Mouse (Mus musculus) neutrophil, adult 5-6 weeks (primary cell): ENCODE measurements around the gene Rab1b. TPM values are rescaled to one million over a fixed set of nuclear protein-coding genes. Genes with fewer than 3 reads are reported as not detected.

ENCODE experiments used
- ATAC-seq: fragments of 151-379, 151-347 bp; 2 replicates; pipeline ENCODE4 v1.8.0; 2017; ENCODE audit warnings: mild to moderate bottlenecking, moderate TSS enrichment; ENCODE audit not compliant: insufficient number of reproducible peaks, poor library complexity, low FRiP score, severe bottlenecking; ENCODE audit errors: extremely low read depth
- total RNA-seq: library from RNA; stranded (forward); fragments of 200-1000 nt; gene quantifications from 2 replicates; pipeline ENCODE4 v1.2.3, GENCODE M21; 2017

The Rab1b gene
- total RNA-seq, 1 experiment from 2014 or later = 74.5 TPM

DNA sequence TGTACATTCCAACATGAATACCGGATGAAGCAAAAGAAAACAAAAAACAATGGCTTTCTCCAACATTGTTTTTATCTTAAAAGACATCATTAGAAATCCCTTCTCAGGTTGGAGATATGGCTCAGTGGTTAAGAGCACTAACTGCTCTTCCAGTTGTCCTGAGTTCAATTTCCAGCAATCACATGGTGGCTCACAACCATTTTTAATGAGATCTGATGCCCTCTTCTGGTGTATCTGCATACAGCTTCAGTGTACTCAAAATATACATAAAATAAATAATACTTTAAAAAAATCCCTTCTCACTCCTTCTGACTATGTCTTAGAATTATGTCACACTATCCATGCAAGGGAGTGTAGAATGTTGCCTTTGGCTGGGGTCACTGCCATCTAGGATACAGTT, 27.6 kb downstream of the Rab1b start:
- no peak for ATAC-seq

DNA sequence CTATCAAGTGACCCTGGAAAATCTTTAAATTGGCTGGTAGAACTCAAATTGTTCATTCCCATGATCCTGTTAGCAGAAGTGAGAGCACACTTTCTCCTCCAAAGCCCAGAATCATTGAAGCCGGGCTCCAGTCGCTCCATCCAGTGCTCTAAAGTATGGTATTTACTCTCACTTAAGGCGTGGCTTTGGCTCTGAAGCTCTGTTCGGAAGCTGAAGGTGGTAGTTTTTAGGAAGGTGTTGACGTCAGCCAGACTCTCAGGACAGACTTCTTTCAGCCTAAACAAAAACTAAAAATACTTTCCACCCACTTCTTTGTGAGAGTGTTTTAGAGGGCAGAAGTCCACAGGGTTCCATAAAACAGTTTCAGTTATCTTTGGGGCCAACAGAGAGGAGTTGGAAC, 33.4 kb downstream of the Rab1b start:
- ATAC-seq = no peak

GRCm38 (mm10) chr19:5073028-5073427, 33.8 kb downstream of the Rab1b start:
- ATAC-seq = no peak

GRCm38 (mm10) chr19:5072389-5073019, 34.4 kb downstream of the Rab1b start:
- no peak for ATAC-seq

DNA sequence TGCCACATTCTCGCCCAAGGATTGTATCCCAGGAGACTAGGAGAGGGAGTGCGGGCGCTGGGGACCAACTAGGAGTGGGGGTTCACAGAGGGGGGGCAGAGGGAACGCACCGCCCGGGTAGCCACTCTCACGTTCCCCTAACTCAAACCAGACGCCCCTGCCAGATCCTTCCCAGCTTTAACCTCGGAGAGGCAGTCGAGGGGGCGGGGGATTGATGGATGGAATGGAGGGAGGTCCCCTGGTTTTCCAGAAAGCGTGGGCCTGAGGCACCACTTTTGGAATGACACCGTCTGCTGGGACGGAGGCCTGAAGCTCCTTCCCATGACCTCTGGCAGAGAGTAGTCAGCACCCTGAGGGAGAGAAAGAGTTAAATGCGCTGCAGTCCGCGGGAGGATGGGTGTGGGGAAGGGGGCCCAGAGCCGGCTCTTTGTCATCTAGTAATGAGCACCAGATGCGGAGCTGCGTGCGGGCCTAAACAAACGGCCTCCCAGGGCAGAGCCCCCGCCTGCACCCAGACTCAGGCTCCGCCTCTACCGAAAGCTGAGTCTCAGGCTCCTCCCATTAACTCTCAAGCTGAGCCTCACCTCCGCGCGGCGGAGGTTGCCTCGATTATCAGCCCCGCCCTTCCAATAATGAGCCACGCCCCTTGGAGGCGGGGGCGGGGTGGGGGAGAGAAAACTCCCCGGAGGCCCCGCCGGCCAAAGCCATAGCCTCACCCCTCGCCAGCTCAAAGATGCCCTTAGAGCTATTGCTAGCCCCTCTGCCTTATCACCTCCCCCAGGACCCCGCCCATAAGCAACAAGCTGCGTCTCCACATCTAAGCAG, 35.1 kb downstream of the Rab1b start:
- no peak for ATAC-seq

DNA sequence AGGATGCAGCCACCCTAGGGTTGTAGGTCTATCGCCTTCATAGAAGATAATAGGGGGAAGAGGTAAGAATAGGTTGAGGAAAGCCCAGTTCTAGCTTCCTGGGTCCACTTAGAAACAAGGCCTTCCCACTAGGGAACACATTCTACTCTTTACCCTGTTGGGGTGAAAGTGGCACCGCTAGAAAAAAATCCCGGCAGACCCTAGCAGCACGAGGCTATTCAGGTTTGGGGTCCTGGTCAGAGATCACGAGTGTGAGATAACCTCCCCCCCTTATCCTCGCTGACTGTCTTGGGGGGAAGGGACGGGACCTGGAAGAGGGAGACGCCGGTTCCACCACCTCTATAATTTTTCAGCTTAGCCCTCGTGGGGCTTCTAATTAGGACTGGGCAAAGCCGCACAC, 35.8 kb downstream of the Rab1b start:
- ATAC-seq = no peak

DNA sequence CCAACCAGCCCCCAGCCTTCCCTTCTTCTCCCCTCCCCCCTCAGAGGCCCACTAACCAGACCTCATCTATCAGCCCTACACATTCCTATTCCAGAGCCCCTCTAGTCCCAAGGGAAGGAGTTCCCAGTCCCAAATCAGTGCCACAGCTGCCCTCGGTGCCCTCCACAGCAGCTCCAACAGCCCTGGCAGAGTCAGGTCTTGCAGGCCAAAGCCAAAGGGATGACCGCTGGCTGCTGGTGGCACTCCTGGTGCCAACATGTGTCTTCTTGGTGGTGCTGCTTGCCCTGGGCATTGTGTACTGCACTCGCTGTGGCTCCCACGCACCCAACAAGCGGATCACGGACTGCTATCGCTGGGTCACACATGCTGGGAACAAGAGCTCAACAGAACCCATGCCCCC, 36.9 kb downstream of the Rab1b start:
- ATAC-seq = no peak

- no peak for ATAC-seq
These were observed 37.4 kb downstream of the Rab1b start for GRCm38 (mm10) chr19:5069486-5069885.

DNA sequence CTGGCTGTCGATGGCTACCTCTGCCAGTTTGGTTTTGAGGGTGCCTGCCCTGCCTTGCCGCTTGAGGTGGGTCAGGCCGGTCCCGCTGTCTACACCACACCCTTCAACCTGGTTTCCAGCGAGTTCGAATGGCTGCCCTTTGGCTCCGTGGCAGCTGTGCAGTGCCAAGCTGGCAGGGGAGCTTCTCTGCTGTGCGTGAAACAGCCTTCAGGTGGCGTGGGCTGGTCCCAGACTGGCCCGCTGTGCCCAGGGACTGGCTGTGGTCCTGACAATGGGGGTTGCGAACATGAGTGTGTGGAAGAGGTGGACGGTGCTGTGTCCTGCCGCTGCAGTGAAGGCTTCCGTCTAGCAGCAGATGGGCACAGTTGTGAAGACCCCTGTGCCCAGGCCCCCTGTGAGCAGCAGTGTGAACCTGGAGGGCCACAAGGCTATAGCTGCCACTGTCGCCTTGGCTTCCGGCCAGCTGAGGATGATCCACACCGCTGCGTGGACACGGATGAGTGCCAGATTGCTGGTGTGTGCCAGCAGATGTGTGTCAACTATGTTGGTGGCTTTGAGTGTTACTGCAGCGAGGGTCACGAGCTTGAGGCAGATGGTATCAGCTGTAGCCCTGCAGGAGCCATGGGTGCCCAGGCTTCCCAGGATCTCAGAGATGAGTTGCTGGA, 38.2 kb downstream of the Rab1b start:
- no peak for ATAC-seq

DNA sequence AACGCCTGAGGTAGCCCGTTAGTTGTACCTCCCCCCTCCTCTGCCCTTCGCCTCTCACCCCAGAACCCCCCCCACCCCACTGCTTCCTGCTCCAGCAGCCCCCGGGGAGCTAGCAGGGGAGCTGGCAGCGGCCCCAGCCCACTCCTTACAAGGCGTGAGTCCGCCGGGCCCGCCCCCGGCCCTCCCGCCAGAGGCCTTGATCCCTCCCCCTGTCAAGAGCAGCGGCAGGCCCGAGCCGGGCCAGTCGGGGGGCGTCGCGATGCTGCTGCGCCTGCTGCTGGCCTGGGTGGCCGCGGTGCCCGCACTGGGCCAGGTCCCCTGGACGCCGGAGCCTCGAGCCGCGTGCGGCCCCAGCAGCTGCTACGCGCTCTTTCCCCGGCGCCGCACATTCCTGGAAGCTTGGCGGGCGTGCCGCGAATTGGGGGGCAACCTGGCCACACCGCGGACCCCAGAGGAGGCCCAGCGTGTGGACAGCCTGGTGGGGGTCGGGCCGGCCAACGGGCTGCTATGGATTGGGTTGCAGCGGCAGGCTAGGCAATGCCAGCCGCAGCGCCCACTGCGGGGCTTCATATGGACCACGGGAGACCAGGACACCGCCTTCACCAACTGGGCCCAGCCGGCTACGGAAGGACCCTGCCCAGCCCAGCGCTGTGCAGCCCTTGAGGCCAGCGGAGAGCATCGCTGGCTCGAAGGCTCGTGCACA, 38.9 kb downstream of the Rab1b start, which contains the start of gene Cd248:
Cd248 (plus strand) TSS at position 212 of the 703 bp plus-strand sequence.
- no peak for ATAC-seq

GRCm38 (mm10) chr19:5067040-5067799, 39.7 kb downstream of the Rab1b start:
- ATAC-seq = no peak

GRCm38 (mm10) chr19:5065104-5065503, 41.8 kb downstream of the Rab1b start:
- no peak for ATAC-seq

DNA sequence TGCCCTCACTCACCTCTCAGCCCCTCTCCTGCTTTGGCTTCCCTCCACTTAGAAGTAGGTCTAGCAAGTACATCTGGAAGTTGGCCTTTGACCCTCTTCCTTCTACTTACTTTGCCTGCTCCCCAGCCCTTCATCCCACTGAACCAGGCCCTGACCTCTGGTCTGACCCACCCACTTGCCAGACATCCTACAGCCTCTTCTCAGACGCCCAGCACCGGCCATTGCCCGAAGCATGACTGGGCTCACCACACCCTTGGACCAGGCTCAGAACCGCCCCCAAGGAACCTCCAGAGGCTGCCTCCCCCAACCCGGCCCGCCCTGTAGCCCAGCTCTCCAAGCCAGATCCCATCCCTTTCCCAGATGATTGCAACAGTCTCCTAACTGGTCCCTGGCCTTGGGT, 44.4 kb downstream of the Rab1b start:
- ATAC-seq = no peak

DNA sequence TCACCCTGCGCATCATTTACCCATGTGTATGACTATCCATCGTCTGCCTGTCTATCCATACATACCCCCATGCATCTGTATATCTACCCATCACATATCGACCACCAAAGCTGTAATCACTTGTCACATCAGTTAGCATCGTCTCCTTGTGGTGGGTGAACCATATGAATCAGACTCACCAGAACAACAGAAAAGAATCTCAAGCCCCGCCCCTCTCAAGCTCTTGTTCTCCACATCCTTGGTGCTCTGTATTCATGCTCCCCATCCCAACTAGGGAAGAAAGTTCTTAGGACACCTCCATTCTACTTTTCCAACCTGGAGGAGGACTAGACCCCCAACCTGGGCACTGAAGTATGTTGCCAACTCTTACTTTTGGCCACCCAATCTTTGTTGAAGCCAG, 44.8 kb downstream of the Rab1b start:
- no peak for ATAC-seq

GRCm38 (mm10) chr19:5060365-5061330, 46.2 kb downstream of the Rab1b start:
- ATAC-seq = no peak

DNA sequence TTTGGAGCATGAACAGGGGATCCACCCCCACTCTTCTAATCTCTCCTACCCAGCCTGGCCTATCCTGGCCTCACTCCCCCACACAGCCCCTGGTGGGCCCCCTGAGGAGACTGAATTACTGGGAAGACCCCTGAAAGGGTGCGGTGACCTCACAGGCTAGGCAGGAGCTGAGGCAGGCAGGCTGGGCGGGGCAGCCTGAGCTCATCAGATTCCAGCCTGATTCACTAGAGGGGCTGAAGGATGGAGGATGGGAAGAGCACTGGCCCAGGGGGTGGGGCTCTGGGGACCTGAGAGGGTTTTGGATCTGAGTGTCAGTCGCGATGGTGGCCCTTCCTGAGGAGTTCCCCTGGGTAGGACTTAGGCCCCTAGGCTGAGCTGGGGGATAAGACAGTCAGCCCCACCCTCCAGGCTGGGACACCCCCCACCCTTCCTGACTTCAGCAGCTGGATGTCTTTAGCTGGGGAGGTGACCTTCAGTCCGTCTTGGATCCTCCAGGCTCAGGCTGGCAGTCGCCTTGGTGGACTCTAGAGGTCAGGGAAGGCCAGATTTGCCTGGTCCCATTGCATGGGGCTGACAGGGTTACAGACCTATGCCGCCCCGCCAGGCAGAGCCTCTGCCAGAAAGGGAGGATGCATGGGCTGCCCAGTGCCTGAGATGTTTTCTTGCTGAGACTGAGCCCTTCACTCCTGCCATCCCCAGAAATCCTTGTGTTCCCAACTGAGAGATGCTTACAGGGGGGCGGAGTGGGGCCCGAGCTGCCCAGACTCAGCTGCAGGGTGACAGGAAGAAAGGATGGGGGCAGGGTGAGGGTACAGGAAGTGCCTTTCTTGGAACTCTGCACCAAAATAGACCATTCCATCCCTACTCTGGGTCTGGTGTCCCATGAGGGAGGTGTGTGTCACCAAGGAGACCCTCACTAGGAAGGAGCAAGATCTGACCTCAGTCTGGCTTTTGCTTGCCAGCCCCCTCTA, 47.8 kb downstream of the Rab1b start:
- ATAC-seq = no peak
